In genomic region chr13:23464841-23465366, GRCm38 (mm10) we compare ENCODE assay signal across 8 mouse cellular contexts. TPM values are rescaled to one million over a fixed set of nuclear protein-coding genes. Genes with fewer than 3 reads are reported as not detected.
DNase-seq lines count a peak whose midpoint lies in the region; ATAC-seq and TF ChIP-seq lines count a peak whose summit lies in the region.

No protein-coding gene starts in this region.

- H3K4me3 ChIP-seq in lung, postnatal 0 days (ENCODE audit: low read depth, low read length) = peak overlapping the region; percentile 44
- H3K4me3 ChIP-seq in embryonic facial prominence, embryonic 15.5 days (replicated peaks) = peak overlapping the region; percentile 57
- H3K4me3 ChIP-seq in intestine, postnatal 0 days (ENCODE audit: low read depth, low read length) = peak overlapping the region; percentile 55
- peak overlapping the region; percentile 55 for H3K4me3 ChIP-seq in neural tube, embryonic 13.5 days
- H3K4me3 ChIP-seq in kidney, adult 2 months (ENCODE audit: insufficient read depth, low read depth, low read length) = no peak overlapping the region

- no peak for TF ChIP-seq EP300 in lung, postnatal 0 days (IDR thresholded peaks at IDR 0.05)

- peaks cover 4% of the 10 kb centered on the region; the same call in 1 of the 2 replicates for H3K4me1 ChIP-seq in lung, postnatal 0 days (ENCODE audit: insufficient read depth, low read depth, low read length)
- peaks cover 19% of the 10 kb centered on the region for H3K4me1 ChIP-seq in embryonic facial prominence, embryonic 15.5 days
- 0 out of 2 replicates have a peak, but pooled peaks cover 3% of the 10 kb centered on the region for H3K4me1 ChIP-seq in intestine, postnatal 0 days (replicated peaks; ENCODE audit: control insufficient read depth, insufficient read depth, low read length)
- H3K4me1 ChIP-seq in neural tube, embryonic 13.5 days (replicated peaks) = peaks cover 22% of the 10 kb centered on the region
- H3K4me1 ChIP-seq in kidney, adult 2 months (ENCODE audit: control insufficient read depth, insufficient read depth, low read length) = no peaks in the 10 kb centered on the region; the same call in 1 of the 2 replicates

- WGBS in lung, postnatal 0 days = 8% methylated on average over 11 of the region's 11 CpGs
- WGBS in embryonic facial prominence, embryonic 15.5 days = 3% methylated on average over 11 of the region's 11 CpGs
- WGBS in intestine, postnatal 0 days = 10% methylated on average over 11 of the region's 11 CpGs
- WGBS in neural tube, embryonic 13.5 days = 2% methylated on average over 11 of the region's 11 CpGs
- WGBS in kidney, adult 2 months = 35% methylated on average over 11 of the region's 11 CpGs

- no peak; the same call in 1 of the 2 replicates for ATAC-seq in lung, postnatal 0 days
- no peak for ATAC-seq in embryonic facial prominence, embryonic 15.5 days (ENCODE audit: insufficient number of reproducible peaks, low FRiP score, low TSS enrichment, low read depth)
- no peak for ATAC-seq in intestine, postnatal 0 days
- ATAC-seq in neural tube, embryonic 13.5 days (ENCODE audit: low read depth) = no peak

- H3K27ac ChIP-seq in lung, postnatal 0 days (ENCODE audit: low read length) = no peak overlapping the region
- H3K27ac ChIP-seq in embryonic facial prominence, embryonic 15.5 days (replicated peaks) = no peak overlapping the region
- no peak overlapping the region for H3K27ac ChIP-seq in intestine, postnatal 0 days (ENCODE audit: low read depth, low read length)
- H3K27ac ChIP-seq in neural tube, embryonic 13.5 days (replicated peaks) = no peak overlapping the region
- H3K27ac ChIP-seq in kidney, adult 2 months (ENCODE audit: insufficient read depth, low read depth, low read length) = no peak overlapping the region

- no peak for DNase-seq in lung, postnatal 0 days (ENCODE audit: low spot score)
- no peak for DNase-seq in lung, postnatal 25 days (ENCODE audit: low spot score)
- no peak for DNase-seq in right cerebral cortex, postnatal 10 days (ENCODE audit: low spot score in 2 of 2)
- DNase-seq in adrenal gland, postnatal 36 days = no peak
- DNase-seq in kidney, adult 2 months = no peak

- no peaks in the 10 kb centered on the region for H3K9me3 ChIP-seq in lung, postnatal 0 days (ENCODE audit: low read length)
- H3K9me3 ChIP-seq in embryonic facial prominence, embryonic 15.5 days (replicated peaks) = no peaks in the 10 kb centered on the region
- no peaks in the 10 kb centered on the region for H3K9me3 ChIP-seq in intestine, postnatal 0 days (ENCODE audit: control insufficient read depth)
- H3K9me3 ChIP-seq in neural tube, embryonic 13.5 days = no peaks in the 10 kb centered on the region

- no peaks in the 10 kb centered on the region for H3K27me3 ChIP-seq in lung, postnatal 0 days (replicated peaks; ENCODE audit: insufficient read depth, low read length)
- no peaks in the 10 kb centered on the region for H3K27me3 ChIP-seq in embryonic facial prominence, embryonic 15.5 days
- H3K27me3 ChIP-seq in intestine, postnatal 0 days (replicated peaks; ENCODE audit: control insufficient read depth, insufficient read depth, low read length) = no peaks in the 10 kb centered on the region
- H3K27me3 ChIP-seq in neural tube, embryonic 13.5 days = peaks cover 11% of the 10 kb centered on the region; the same call in 1 of the 2 replicates
- no peaks in the 10 kb centered on the region for H3K27me3 ChIP-seq in kidney, adult 2 months (replicated peaks; ENCODE audit: control insufficient read depth, insufficient read depth, low read length)

- no peak for TF ChIP-seq POLR2A in kidney, adult 2 months (IDR thresholded peaks at IDR 0.05; ENCODE audit: low read depth, low read length)

- H3K4me2 ChIP-seq in lung, postnatal 0 days (replicated peaks; ENCODE audit: low read depth, low read length) = peak overlapping the region; percentile 71
- peak overlapping the region; percentile 81 for H3K4me2 ChIP-seq in embryonic facial prominence, embryonic 15.5 days (replicated peaks)
- H3K4me2 ChIP-seq in intestine, postnatal 0 days (replicated peaks; ENCODE audit: low read depth) = peak overlapping the region; percentile 90
- H3K4me2 ChIP-seq in neural tube, embryonic 13.5 days = peak overlapping the region; percentile 73

- H3K36me3 ChIP-seq in lung, postnatal 0 days (ENCODE audit: insufficient read depth, low read length) = no peaks in the 10 kb centered on the region
- no peaks in the 10 kb centered on the region for H3K36me3 ChIP-seq in embryonic facial prominence, embryonic 15.5 days
- no peaks in the 10 kb centered on the region for H3K36me3 ChIP-seq in intestine, postnatal 0 days (ENCODE audit: control insufficient read depth, insufficient read depth)
- H3K36me3 ChIP-seq in neural tube, embryonic 13.5 days = no peaks in the 10 kb centered on the region
- no peaks in the 10 kb centered on the region for H3K36me3 ChIP-seq in kidney, adult 2 months (ENCODE audit: control insufficient read depth, insufficient read depth, low read length)

- TF ChIP-seq CTCF in lung, postnatal 0 days (IDR thresholded peaks at IDR 0.05) = no peak
- TF ChIP-seq CTCF in intestine, postnatal 0 days (IDR thresholded peaks at IDR 0.05; ENCODE audit: low read depth) = no peak
- no peak for TF ChIP-seq CTCF in kidney, adult 2 months (conservative IDR thresholded peaks at IDR 0.05; ENCODE audit: insufficient read depth, insufficient read length, low read depth, low read length)

- H3K9ac ChIP-seq in lung, postnatal 0 days (replicated peaks; ENCODE audit: low read depth) = no peak overlapping the region
- peak overlapping the region; percentile 5; the same call in 1 of the 2 replicates for H3K9ac ChIP-seq in embryonic facial prominence, embryonic 15.5 days
- no peak overlapping the region for H3K9ac ChIP-seq in intestine, postnatal 0 days (ENCODE audit: low read depth, low read length)
- H3K9ac ChIP-seq in neural tube, embryonic 13.5 days = peak overlapping the region; percentile 74

RNA-seq across cellular contexts. Expression of gene Btn1a1, which starts 0.8 kb away (rescaled TPM):
- 0.14 and 0.21 TPM in 2 replicates for polyA plus RNA-seq in lung, postnatal 0 days (2015; fragmentation: Nextera tagmentation; extraction: Ambion mirVana)
- 0.04 TPM in 1 of 2 replicates, not detected in the other for polyA plus RNA-seq in embryonic facial prominence, embryonic 15.5 days (2015; fragmentation: Nextera tagmentation; extraction: Ambion mirVana)
- polyA plus RNA-seq in intestine, postnatal 0 days (2015; fragmentation: Nextera tagmentation; extraction: Ambion mirVana) = not detected in 2 replicates
- 0.07 TPM in 1 of 2 replicates, not detected in the other for polyA plus RNA-seq in neural tube, embryonic 13.5 days (2015; fragmentation: Nextera tagmentation; extraction: Ambion mirVana)
- total RNA-seq in adrenal gland, postnatal 36 days (2021) = not detected
- not detected in 2 replicates for polyA plus RNA-seq in kidney, adult 2 months (2012; rRNA removed)

RNA-seq across cellular contexts. Expression of gene Btn2a2, which starts 23.8 kb away (rescaled TPM):
- 0.06 and 0.07 TPM in 2 replicates for polyA plus RNA-seq in lung, postnatal 0 days (2015; fragmentation: Nextera tagmentation; extraction: Ambion mirVana)
- 0.55 and 0.65 TPM in 2 replicates for polyA plus RNA-seq in embryonic facial prominence, embryonic 15.5 days (2015; fragmentation: Nextera tagmentation; extraction: Ambion mirVana)
- not detected in 2 replicates for polyA plus RNA-seq in intestine, postnatal 0 days (2015; fragmentation: Nextera tagmentation; extraction: Ambion mirVana)
- polyA plus RNA-seq in neural tube, embryonic 13.5 days (2015; fragmentation: Nextera tagmentation; extraction: Ambion mirVana) = 0.12 and 0.21 TPM in 2 replicates
- not detected for total RNA-seq in adrenal gland, postnatal 36 days (2021)
- not detected in 2 replicates for polyA plus RNA-seq in kidney, adult 2 months (2012; rRNA removed)

RNA-seq across cellular contexts. Expression of gene Abt1, which starts 41.2 kb away (rescaled TPM):
- polyA plus RNA-seq in lung, postnatal 0 days (2015; fragmentation: Nextera tagmentation; extraction: Ambion mirVana) = 8.4 and 8.7 TPM in 2 replicates
- 12.2 and 12.7 TPM in 2 replicates for polyA plus RNA-seq in embryonic facial prominence, embryonic 15.5 days (2015; fragmentation: Nextera tagmentation; extraction: Ambion mirVana)
- 5.1 and 5.6 TPM in 2 replicates for polyA plus RNA-seq in intestine, postnatal 0 days (2015; fragmentation: Nextera tagmentation; extraction: Ambion mirVana)
- 9.5 and 10.3 TPM in 2 replicates for polyA plus RNA-seq in neural tube, embryonic 13.5 days (2015; fragmentation: Nextera tagmentation; extraction: Ambion mirVana)
- 1 to 10 TPM; 6.9 to 8.3 TPM for total RNA-seq in adrenal gland, postnatal 36 days (2021)
- polyA plus RNA-seq in kidney, adult 2 months (2012; rRNA removed) = 3.3 and 3.9 TPM in 2 replicates

Comparison
In these comparisons a context has a peak if more than half of its experiments do, and no peak if none do; other contexts are left out.
1. H3K9ac ChIP-seq: peak in embryonic facial prominence, embryonic 15.5 days (single experiment) and neural tube, embryonic 13.5 days (single experiment); none in lung, postnatal 0 days (single experiment) and intestine, postnatal 0 days (single experiment).
2. Peak in every context shown above with its lines, with median percentiles within 50 percentile points of each other: H3K4me2 ChIP-seq.